Mouse (Mus musculus): ENCODE results near the gene Cox15. TPM values are rescaled to one million over a fixed set of nuclear protein-coding genes. Genes with fewer than 3 reads are reported as not detected.

Gene Cox15
- polyA plus RNA-seq, 1 experiment from 2014 or later: 14.5 TPM

DNA sequence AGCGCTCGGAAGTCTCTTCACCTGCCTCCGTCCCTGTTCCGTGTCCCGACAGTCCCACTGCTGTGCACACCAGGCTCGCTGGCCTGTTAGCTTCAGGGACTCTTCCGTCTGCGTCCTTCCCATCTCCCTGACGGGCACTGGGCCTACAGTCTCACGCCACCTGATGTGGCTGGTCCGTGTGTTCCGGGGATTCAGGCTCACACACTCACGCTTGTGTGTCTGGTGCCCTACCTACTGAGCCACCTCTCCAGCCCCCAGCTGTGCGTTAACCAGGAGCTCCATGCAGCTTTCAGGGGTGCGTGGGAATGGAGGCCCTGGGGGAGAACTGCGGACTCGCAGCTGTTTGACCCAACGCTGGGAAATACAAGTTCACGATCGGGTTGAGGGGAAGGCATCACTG, 28.6 kb downstream of the Cox15 start:
- Histone ChIP-seq H3K9ac (no peak overlapping the region), H3K27me3 (no peaks in the 10 kb centered on the region), H3K4me1 (no peaks in the 10 kb centered on the region), H3K9me3 (no peaks in the 10 kb centered on the region), H3K4me3 (replicated peaks) (no peak overlapping the region), H3K4me2 (no peak overlapping the region), H3K36me3 (replicated peaks) (peaks cover 57% of the 10 kb centered on the region), H3K27ac (no peak overlapping the region)
- 94% methylated on average over 20 of the region's 20 CpGs for WGBS
- no peak for ATAC-seq (ENCODE audit: low FRiP score)

DNA sequence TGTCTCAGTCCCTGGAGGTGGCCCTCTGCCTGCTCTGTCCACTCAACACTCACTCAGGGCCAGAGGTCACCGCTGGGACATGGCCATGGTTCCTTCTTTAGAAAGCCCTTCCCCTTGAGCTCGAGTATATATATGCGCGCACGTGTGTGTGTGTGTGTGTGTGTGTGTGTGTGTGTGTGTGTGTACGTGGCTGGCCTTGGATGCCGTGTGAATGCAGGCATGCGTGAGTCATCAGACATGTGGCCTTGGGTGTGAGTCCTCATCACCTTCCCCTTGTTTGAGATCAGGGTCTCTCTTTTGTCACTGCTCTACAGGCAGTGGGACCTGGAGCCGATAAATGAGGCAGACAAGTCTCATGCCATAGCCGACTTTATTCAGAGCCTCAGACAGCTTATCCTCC, 29.3 kb downstream of the Cox15 start:
- no peaks in the 10 kb centered on the region for H3K9me3 ChIP-seq
- H3K9ac ChIP-seq: no peak overlapping the region
- no peaks in the 10 kb centered on the region for H3K4me1 ChIP-seq
- peaks cover 61% of the 10 kb centered on the region for H3K36me3 ChIP-seq (replicated peaks)
- H3K4me3 ChIP-seq (replicated peaks): no peak overlapping the region
- no peak for ATAC-seq (ENCODE audit: low FRiP score)
- no peaks in the 10 kb centered on the region for H3K27me3 ChIP-seq
- WGBS: 90% methylated on average over 10 of the region's 10 CpGs
- H3K4me2 ChIP-seq: no peak overlapping the region
- H3K27ac ChIP-seq: no peak overlapping the region

DNA sequence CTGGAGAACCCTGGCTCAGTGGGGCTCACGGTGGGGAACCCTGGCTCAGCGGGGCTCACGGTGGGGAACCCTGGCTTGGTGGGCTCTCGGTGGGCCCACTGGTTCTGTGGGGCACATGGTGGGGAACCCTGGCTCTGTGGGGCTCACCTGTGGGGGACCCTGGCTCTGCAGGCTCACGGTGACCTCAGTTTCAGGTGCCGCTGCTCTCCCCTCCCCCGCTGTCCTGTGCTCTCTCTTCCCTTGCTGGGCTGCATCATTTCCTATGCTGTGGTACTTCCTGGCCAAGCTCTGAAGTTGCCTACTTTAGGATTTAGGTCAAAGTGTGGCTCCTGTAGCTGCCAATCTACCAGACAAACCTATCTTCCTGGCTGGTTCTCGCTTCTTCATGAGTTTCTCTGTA, 29.9 kb downstream of the Cox15 start:
- Histone ChIP-seq H3K9me3 (no peaks in the 10 kb centered on the region), H3K9ac (no peak overlapping the region), H3K27me3 (no peaks in the 10 kb centered on the region), H3K4me2 (no peak overlapping the region), H3K36me3 (replicated peaks) (peaks cover 61% of the 10 kb centered on the region), H3K4me3 (replicated peaks) (no peak overlapping the region), H3K27ac (no peak overlapping the region), H3K4me1 (no peaks in the 10 kb centered on the region)
- WGBS: 68% methylated on average over 8 of the region's 8 CpGs
- no peak for ATAC-seq (ENCODE audit: low FRiP score)

- Histone ChIP-seq H3K36me3 (replicated peaks) (peaks cover 45% of the 10 kb centered on the region), H3K4me1 (no peaks in the 10 kb centered on the region), H3K9me3 (no peaks in the 10 kb centered on the region), H3K9ac (no peak overlapping the region), H3K4me2 (no peak overlapping the region), H3K27me3 (no peaks in the 10 kb centered on the region), H3K4me3 (replicated peaks) (no peak overlapping the region), H3K27ac (no peak overlapping the region)
- WGBS: 94% methylated on average over 11 of the region's 11 CpGs
- no peak for ATAC-seq (ENCODE audit: low FRiP score)
Measured at GRCm38 (mm10) chr19:43720061-43720460, 32.7 kb downstream of the Cox15 start.

DNA sequence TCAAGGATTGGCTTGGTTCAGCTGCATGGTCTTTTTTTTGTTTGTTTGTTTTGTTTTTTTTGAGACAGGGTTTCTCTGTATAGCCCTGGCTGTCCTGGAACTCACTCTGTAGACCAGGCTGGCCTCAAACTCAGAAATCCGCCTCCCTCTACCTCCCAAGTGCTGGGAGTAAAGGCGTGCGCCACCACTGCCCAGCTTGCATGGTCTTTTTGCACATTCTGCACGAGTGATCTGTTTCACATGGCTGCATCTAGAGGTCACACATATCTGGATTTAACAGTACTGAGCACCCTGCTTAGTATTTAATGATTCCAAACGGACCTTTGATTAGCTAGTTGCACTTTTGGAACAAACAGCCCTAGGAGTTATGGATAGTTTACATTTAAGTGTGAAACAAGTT, 40.8 kb downstream of the Cox15 start:
- H3K36me3 ChIP-seq (replicated peaks): peaks cover 9% of the 10 kb centered on the region
- no peak for ATAC-seq (ENCODE audit: low FRiP score)
- H3K4me3 ChIP-seq (replicated peaks): no peak overlapping the region
- H3K27me3 ChIP-seq: no peaks in the 10 kb centered on the region
- no peaks in the 10 kb centered on the region for H3K4me1 ChIP-seq
- H3K27ac ChIP-seq: no peak overlapping the region
- WGBS: 79% methylated on average over 5 of the region's 5 CpGs
- no peaks in the 10 kb centered on the region for H3K9me3 ChIP-seq
- no peak overlapping the region for H3K4me2 ChIP-seq
- H3K9ac ChIP-seq: no peak overlapping the region

- Histone ChIP-seq H3K9ac (no peak overlapping the region), H3K27me3 (no peaks in the 10 kb centered on the region), H3K9me3 (no peaks in the 10 kb centered on the region), H3K36me3 (replicated peaks) (peaks cover 11% of the 10 kb centered on the region), H3K4me3 (replicated peaks) (no peak overlapping the region), H3K4me2 (no peak overlapping the region), H3K4me1 (no peaks in the 10 kb centered on the region), H3K27ac (no peak overlapping the region)
- 65% methylated on average over 22 of the region's 22 CpGs for WGBS
- ATAC-seq (ENCODE audit: low FRiP score): no peak
Measured at GRCm38 (mm10) chr19:43711159-43711916, 41.5 kb downstream of the Cox15 start.

DNA sequence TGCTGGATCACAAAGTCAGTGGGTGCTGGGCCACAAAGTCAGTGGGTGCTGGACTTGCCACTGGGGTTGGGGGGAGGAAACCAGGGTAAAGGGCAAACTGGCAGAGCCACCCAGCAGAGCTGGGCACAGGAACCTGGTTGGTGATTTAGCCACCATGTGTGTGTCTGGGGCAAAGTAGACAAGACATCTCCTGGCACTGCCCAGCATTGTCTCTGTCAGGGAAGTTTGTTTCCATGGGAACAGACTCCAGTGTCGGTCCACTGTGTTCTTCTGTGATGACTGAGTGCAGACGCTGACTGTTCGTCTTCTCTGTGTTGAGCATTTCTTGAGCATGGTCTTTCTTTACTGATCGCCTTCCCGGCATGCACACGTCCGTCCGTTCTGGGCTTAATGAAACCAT, 43.5 kb downstream of the Cox15 start:
- peaks cover 31% of the 10 kb centered on the region for H3K36me3 ChIP-seq (replicated peaks)
- H3K4me1 ChIP-seq: no peaks in the 10 kb centered on the region
- ATAC-seq (ENCODE audit: low FRiP score): no peak
- H3K4me2 ChIP-seq: no peak overlapping the region
- 78% methylated on average over 8 of the region's 8 CpGs for WGBS
- no peak overlapping the region for H3K27ac ChIP-seq
- no peak overlapping the region for H3K4me3 ChIP-seq (replicated peaks)
- H3K27me3 ChIP-seq: no peaks in the 10 kb centered on the region
- H3K9ac ChIP-seq: no peak overlapping the region
- no peaks in the 10 kb centered on the region for H3K9me3 ChIP-seq

DNA sequence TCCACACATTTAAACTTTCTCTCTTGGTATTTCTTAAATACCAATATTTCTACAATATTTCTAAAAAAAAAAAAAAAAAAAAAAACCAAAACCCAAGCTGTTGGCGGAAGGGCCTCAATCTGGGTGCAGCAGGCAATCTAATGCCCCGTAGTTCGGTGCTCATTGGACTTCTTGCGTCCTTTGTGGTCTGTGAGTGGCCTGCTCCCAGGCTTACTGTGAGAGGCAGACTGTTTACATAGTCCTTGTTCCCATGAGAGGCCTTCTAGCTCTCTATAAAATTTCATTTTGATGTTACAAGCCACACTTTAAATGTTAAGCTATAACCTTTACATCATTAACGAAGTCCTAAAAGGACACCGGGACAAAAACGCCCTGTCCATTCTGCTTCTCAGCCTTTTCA, 44.6 kb downstream of the Cox15 start:
- ATAC-seq (ENCODE audit: low FRiP score): no peak
- no peaks in the 10 kb centered on the region for H3K9me3 ChIP-seq
- H3K9ac ChIP-seq: no peak overlapping the region
- H3K36me3 ChIP-seq (replicated peaks): peaks cover 33% of the 10 kb centered on the region
- no peaks in the 10 kb centered on the region for H3K4me1 ChIP-seq
- 94% methylated on average over 7 of the region's 7 CpGs for WGBS
- no peaks in the 10 kb centered on the region for H3K27me3 ChIP-seq
- H3K4me3 ChIP-seq (replicated peaks): no peak overlapping the region
- H3K27ac ChIP-seq: no peak overlapping the region
- H3K4me2 ChIP-seq: no peak overlapping the region

GRCm38 (mm10) chr19:43704787-43705497, 47.9 kb downstream of the Cox15 start:
- Histone ChIP-seq H3K36me3 (replicated peaks) (peaks cover 43% of the 10 kb centered on the region), H3K9me3 (no peaks in the 10 kb centered on the region), H3K27me3 (no peaks in the 10 kb centered on the region), H3K4me1 (no peaks in the 10 kb centered on the region), H3K27ac (no peak overlapping the region), H3K4me3 (replicated peaks) (no peak overlapping the region), H3K4me2 (no peak overlapping the region), H3K9ac (no peak overlapping the region)
- no peak for ATAC-seq (ENCODE audit: low FRiP score)
- 93% methylated on average over 17 of the region's 17 CpGs for WGBS

DNA sequence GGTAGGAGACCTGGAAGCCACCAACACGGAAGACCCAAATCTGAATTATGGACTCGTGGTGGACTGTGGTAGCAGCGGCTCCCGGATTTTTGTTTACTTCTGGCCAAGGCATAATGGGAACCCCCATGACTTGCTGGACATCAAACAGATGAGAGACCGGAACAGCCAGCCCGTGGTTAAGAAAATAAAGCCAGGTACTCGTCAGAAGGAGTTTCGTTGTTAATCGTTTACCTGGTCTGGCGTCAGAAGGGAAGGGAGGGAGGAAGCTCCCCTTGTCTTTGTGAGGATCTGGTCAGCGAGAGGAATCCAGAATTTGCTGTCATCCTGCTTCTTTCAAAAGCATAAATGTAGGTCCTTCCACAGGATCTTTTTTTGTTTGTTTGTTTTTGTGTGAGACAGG, 48.6 kb downstream of the Cox15 start:
- Histone ChIP-seq H3K4me2 (no peak overlapping the region), H3K9me3 (no peaks in the 10 kb centered on the region), H3K36me3 (replicated peaks) (peaks cover 45% of the 10 kb centered on the region), H3K9ac (no peak overlapping the region), H3K4me3 (replicated peaks) (no peak overlapping the region), H3K27ac (no peak overlapping the region), H3K4me1 (no peaks in the 10 kb centered on the region), H3K27me3 (no peaks in the 10 kb centered on the region)
- ATAC-seq (ENCODE audit: low FRiP score): no peak
- 93% methylated on average over 11 of the region's 11 CpGs for WGBS

- WGBS: 83% methylated on average over 6 of the region's 6 CpGs
- peaks cover 19% of the 10 kb centered on the region for H3K36me3 ChIP-seq (replicated peaks)
Measured at GRCm38 (mm10) chr19:43699763-43700155, 53.0 kb downstream of the Cox15 start.

GRCm38 (mm10) chr19:43699021-43699762, 53.6 kb downstream of the Cox15 start:
- no peak overlapping the region for H3K4me2 ChIP-seq
- H3K36me3 ChIP-seq (replicated peaks): peaks cover 13% of the 10 kb centered on the region
- ATAC-seq (ENCODE audit: low FRiP score): no peak
- H3K27me3 ChIP-seq: no peaks in the 10 kb centered on the region
- WGBS: 75% methylated on average over 11 of the region's 11 CpGs
- H3K9me3 ChIP-seq: no peaks in the 10 kb centered on the region
- H3K9ac ChIP-seq: no peak overlapping the region
- H3K27ac ChIP-seq: no peak overlapping the region
- no peak overlapping the region for H3K4me3 ChIP-seq (replicated peaks)
- H3K4me1 ChIP-seq: no peaks in the 10 kb centered on the region

More at GRCm38 (mm10) chr19:43699763-43700155, 53.0 kb downstream of the Cox15 start:
- Histone ChIP-seq H3K27ac (no peak overlapping the region), H3K4me1 (no peaks in the 10 kb centered on the region), H3K4me2 (no peak overlapping the region), H3K9me3 (no peaks in the 10 kb centered on the region), H3K27me3 (no peaks in the 10 kb centered on the region), H3K4me3 (replicated peaks) (no peak overlapping the region), H3K9ac (no peak overlapping the region)
- ATAC-seq (ENCODE audit: low FRiP score): no peak

Measured in forebrain, embryonic 12.5 days (tissue).